Mouse (Mus musculus) embryonic fibroblast, embryonic 13.5 days (primary cell): ENCODE results near the gene Dpm3.

Experiments used
- CTCF ChIP-seq: IDR thresholded peaks from 2 replicates; pipeline ENCODE4 v1.5.1; 2011; ENCODE audit warnings: mild to moderate bottlenecking, control low read depth, low read length, moderate library complexity, borderline replicate concordance; ENCODE audit not compliant: insufficient read depth
- POLR2A ChIP-seq: IDR thresholded peaks from 2 replicates; pipeline ENCODE4 v1.6.1; 2011; ENCODE audit warnings: low read depth, mild to moderate bottlenecking, control low read depth, low read length, moderate library complexity

DNA sequence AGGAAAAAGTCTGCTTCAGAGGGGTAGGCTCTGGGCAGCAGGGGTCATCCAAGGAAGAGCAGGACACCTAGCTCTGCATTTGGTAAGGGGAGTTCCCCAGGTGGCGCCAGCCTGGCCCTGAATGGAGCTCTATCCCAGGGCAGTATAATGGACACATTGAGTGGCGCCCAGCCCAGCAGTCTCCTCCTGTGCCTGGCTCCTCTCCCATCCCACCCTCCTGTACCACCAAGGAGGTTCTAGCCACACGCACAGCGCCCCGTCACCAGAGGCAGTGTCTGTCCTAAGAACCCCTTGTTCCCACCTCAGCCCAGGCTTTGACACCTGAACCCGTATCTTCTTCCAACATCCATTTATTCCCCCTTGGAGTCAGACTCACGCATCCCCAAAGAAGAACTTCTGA lies 49.4 kb upstream of the Dpm3 start:
- TF ChIP-seq POLR2A (no peak), CTCF (no peak)
